Mouse (Mus musculus) spleen, postnatal 4 days (tissue): ENCODE measurements at regions not wholly inside any gene's neighbourhood (a gene's known extent, or its start where the extent isn't known, plus 50 kb on each side); places are given as distances from the start of the nearest gene placed in this dataset.

Experiments
- DNase-seq, 2 experiments: peaks; one replicate each; pipeline ENCODE4 v3.0.0; 2022; ENCODE audit warnings: low spot score in 2 of 2

- no peak for DNase-seq
Measured at GRCm38 (mm10) chr11:111706882-111707281, 640.9 kb downstream of the Kcnj2 start.

GRCm38 (mm10) chr11:111715401-111715800 is 649.4 kb downstream of the Kcnj2 start:
- no peak for DNase-seq

GRCm38 (mm10) chr11:111722276-111722675 is 656.3 kb downstream of the Kcnj2 start:
- DNase-seq = no peak

- DNase-seq = no peak
Measured at GRCm38 (mm10) chr11:111728148-111728547, 662.2 kb downstream of the Kcnj2 start.

- no peak for DNase-seq
Measured at GRCm38 (mm10) chr11:111732096-111732495, 666.1 kb downstream of the Kcnj2 start.

GRCm38 (mm10) chr11:111735446-111735845 is 669.5 kb downstream of the Kcnj2 start:
- no peak for DNase-seq

GRCm38 (mm10) chr11:111735961-111736360 is 670.0 kb downstream of the Kcnj2 start:
- DNase-seq = no peak

GRCm38 (mm10) chr11:111743356-111743755 is 677.4 kb downstream of the Kcnj2 start:
- DNase-seq = no peak

- DNase-seq = no peak
Measured at GRCm38 (mm10) chr11:111747262-111747946, 681.4 kb downstream of the Kcnj2 start.

- no peak for DNase-seq
Measured at GRCm38 (mm10) chr11:111747947-111748322, 682.0 kb downstream of the Kcnj2 start.

GRCm38 (mm10) chr11:111748496-111748895 is 682.5 kb downstream of the Kcnj2 start:
- no peak for DNase-seq

GRCm38 (mm10) chr11:111754735-111755134 is 688.8 kb downstream of the Kcnj2 start:
- DNase-seq = no peak

- no peak for DNase-seq
Measured at GRCm38 (mm10) chr11:111763081-111763480, 697.1 kb downstream of the Kcnj2 start.

GRCm38 (mm10) chr11:111766371-111767011 is 700.5 kb downstream of the Kcnj2 start:
- DNase-seq = no peak

- no peak for DNase-seq
Measured at GRCm38 (mm10) chr11:111767012-111767392, 701.0 kb downstream of the Kcnj2 start.

GRCm38 (mm10) chr11:111774108-111774679 is 708.2 kb downstream of the Kcnj2 start:
- no peak for DNase-seq

- DNase-seq = no peak
Measured at GRCm38 (mm10) chr11:111781321-111781720, 715.4 kb downstream of the Kcnj2 start.

- DNase-seq = no peak
Measured at GRCm38 (mm10) chr11:111791267-111791926, 725.4 kb downstream of the Kcnj2 start.

GRCm38 (mm10) chr11:111801033-111801432 is 735.1 kb downstream of the Kcnj2 start:
- no peak for DNase-seq

- no peak for DNase-seq
Measured at GRCm38 (mm10) chr11:111816176-111816775, 750.3 kb downstream of the Kcnj2 start.

GRCm38 (mm10) chr11:111818124-111818523 is 752.2 kb downstream of the Kcnj2 start:
- peak in 1 of 2 experiments; percentile 15 for DNase-seq

- no peak for DNase-seq
Measured at GRCm38 (mm10) chr11:111820356-111820755, 754.4 kb downstream of the Kcnj2 start.
